Mouse (Mus musculus) embryonic facial prominence, embryonic 10.5 days (tissue): ENCODE measurements at regions not wholly inside any gene's neighbourhood (a gene's known extent, or its start where the extent isn't known, plus 50 kb on each side); places are given as distances from the start of the nearest gene placed in this dataset.
A peak's percentile ranks its signal among the peaks of the same experiment; 100 is the strongest.

Experiments used
- DNase-seq: peaks from one replicate; pipeline ENCODE4 v3.0.0-alpha.2; 2017; ENCODE audit warnings: low spot score
- H3K27ac ChIP-seq: fragments of 300-500 bp; sonication (generic); replicated peaks from 2 replicates; pipeline ENCODE4 v1.5.1; 2016; ENCODE audit warnings: mild to moderate bottlenecking
- H3K27me3 ChIP-seq: fragments of 300-500 bp; sonication (generic); replicated peaks from 2 replicates; pipeline ENCODE4 v1.6.1; 2016; ENCODE audit warnings: low read depth, mild to moderate bottlenecking; ENCODE audit not compliant: poor library complexity, severe bottlenecking
- H3K36me3 ChIP-seq: fragments of 300-500 bp; sonication (generic); replicated peaks from 2 replicates; pipeline ENCODE4 v1.6.1; 2016; ENCODE audit warnings: mild to moderate bottlenecking, moderate library complexity
- H3K4me1 ChIP-seq: fragments of 300-500 bp; sonication (generic); 2 replicates; pipeline ENCODE4 v1.6.1; 2016
- H3K4me3 ChIP-seq: fragments of 300-500 bp; sonication (generic); 2 replicates; pipeline ENCODE4 v1.5.1; 2016; ENCODE audit warnings: mild to moderate bottlenecking, moderate library complexity
- H3K9me3 ChIP-seq: fragments of 300-500 bp; sonication (generic); 2 replicates; pipeline ENCODE4 v1.6.1; 2016; ENCODE audit warnings: mild to moderate bottlenecking
- WGBS: fragments of 180-500 bp; shearing (Covaris S2); methylation state at CpG from one replicate; pipeline ENCODE4 v1.1.7; 2016; 5-methylcytosine and 5-hydroxymethylcytosine counted together

- no peak overlapping the region for H3K27ac ChIP-seq
- WGBS: 20% methylated on average over 5 of the region's 5 CpGs
Observed at GRCm38 (mm10) chrX:21293666-21294065, 118.2 kb upstream of the Gm21876 start.

GRCm38 (mm10) chrX:21295460-21295859, 120.0 kb upstream of the Gm21876 start:
- Histone ChIP-seq H3K27ac (no peak overlapping the region), H3K9me3 (0 out of 2 replicates have a peak, but pooled peaks cover 5% of the 10 kb centered on the region), H3K4me3 (no peak overlapping the region), H3K36me3 (no peaks in the 10 kb centered on the region), H3K4me1 (no peaks in the 10 kb centered on the region), H3K27me3 (no peaks in the 10 kb centered on the region)
- 41% methylated on average over 1 of the region's 1 CpGs for WGBS
- DNase-seq: no peak

More at GRCm38 (mm10) chrX:21293666-21294065, 118.2 kb upstream of the Gm21876 start:
- H3K27me3 ChIP-seq: no peaks in the 10 kb centered on the region
- H3K36me3 ChIP-seq: no peaks in the 10 kb centered on the region
- H3K4me1 ChIP-seq: no peaks in the 10 kb centered on the region
- H3K9me3 ChIP-seq: no peaks in the 10 kb centered on the region
- H3K4me3 ChIP-seq: no peak overlapping the region
- peak; percentile 56 for DNase-seq

GRCm38 (mm10) chrX:21297349-21297748, 121.9 kb upstream of the Gm21876 start:
- no peak for DNase-seq
- Histone ChIP-seq H3K4me1 (no peaks in the 10 kb centered on the region), H3K36me3 (no peaks in the 10 kb centered on the region), H3K27me3 (no peaks in the 10 kb centered on the region), H3K9me3 (peaks cover 11% of the 10 kb centered on the region; the same call in 1 of the 2 replicates), H3K27ac (no peak overlapping the region), H3K4me3 (no peak overlapping the region)
- 79% methylated on average over 6 of the region's 6 CpGs for WGBS

GRCm38 (mm10) chrX:21334499-21335032, 149.8 kb upstream of the Agtr2 start:
- no peaks in the 10 kb centered on the region for H3K9me3 ChIP-seq
- no peaks in the 10 kb centered on the region for H3K27me3 ChIP-seq
- no peak overlapping the region for H3K27ac ChIP-seq
- no peaks in the 10 kb centered on the region for H3K36me3 ChIP-seq
- 24% methylated on average over 13 of the region's 13 CpGs for WGBS
- peak overlapping the region; percentile 50 for H3K4me3 ChIP-seq
- H3K4me1 ChIP-seq: no peaks in the 10 kb centered on the region
- peak; percentile 39 for DNase-seq

GRCm38 (mm10) chrX:21344397-21344796, 139.9 kb upstream of the Agtr2 start:
- WGBS: 56% methylated on average over 1 of the region's 1 CpGs
- no peak for DNase-seq
- Histone ChIP-seq H3K36me3 (no peaks in the 10 kb centered on the region), H3K27me3 (no peaks in the 10 kb centered on the region), H3K27ac (no peak overlapping the region), H3K9me3 (no peaks in the 10 kb centered on the region), H3K4me1 (no peaks in the 10 kb centered on the region), H3K4me3 (no peak overlapping the region)

- DNase-seq: no peak
- H3K36me3 ChIP-seq: no peaks in the 10 kb centered on the region
- no peaks in the 10 kb centered on the region for H3K27me3 ChIP-seq
- WGBS: 30% methylated on average over 4 of the region's 4 CpGs
- no peaks in the 10 kb centered on the region for H3K4me1 ChIP-seq
- no peak overlapping the region for H3K27ac ChIP-seq
- no peaks in the 10 kb centered on the region for H3K9me3 ChIP-seq
- H3K4me3 ChIP-seq: no peak overlapping the region
Observed at GRCm38 (mm10) chrX:21350503-21350902, 133.8 kb upstream of the Agtr2 start.

GRCm38 (mm10) chrX:21352350-21352749, 132.0 kb upstream of the Agtr2 start:
- no peak overlapping the region for H3K27ac ChIP-seq
- no peaks in the 10 kb centered on the region for H3K27me3 ChIP-seq
- H3K4me3 ChIP-seq: no peak overlapping the region
- 53% methylated on average over 3 of the region's 3 CpGs for WGBS
- H3K4me1 ChIP-seq: no peaks in the 10 kb centered on the region
- H3K9me3 ChIP-seq: no peaks in the 10 kb centered on the region
- DNase-seq: no peak
- H3K36me3 ChIP-seq: no peaks in the 10 kb centered on the region

- H3K4me3 ChIP-seq: peak overlapping the region; percentile 57
- H3K4me1 ChIP-seq: no peaks in the 10 kb centered on the region
- no peak overlapping the region for H3K27ac ChIP-seq
- H3K36me3 ChIP-seq: no peaks in the 10 kb centered on the region
- peaks cover 10% of the 10 kb centered on the region; the same call in 1 of the 2 replicates for H3K27me3 ChIP-seq
- 22% methylated on average over 43 of the region's 43 CpGs for WGBS
- peaks cover 5% of the 10 kb centered on the region; the same call in 1 of the 2 replicates for H3K9me3 ChIP-seq
- peak; percentile 66 for DNase-seq
Observed at GRCm38 (mm10) chrX:21360771-21361667, 123.3 kb upstream of the Agtr2 start.

- H3K27me3 ChIP-seq: no peaks in the 10 kb centered on the region
- H3K4me3 ChIP-seq: no peak overlapping the region
- no peaks in the 10 kb centered on the region for H3K36me3 ChIP-seq
- WGBS: 10% methylated on average over 2 of the region's 2 CpGs
- H3K4me1 ChIP-seq: no peaks in the 10 kb centered on the region
- no peak overlapping the region for H3K27ac ChIP-seq
- no peaks in the 10 kb centered on the region for H3K9me3 ChIP-seq
- no peak for DNase-seq
Observed at GRCm38 (mm10) chrX:21385221-21385620, 99.1 kb upstream of the Agtr2 start.

GRCm38 (mm10) chrX:21389992-21390391, 94.4 kb upstream of the Agtr2 start:
- H3K27ac ChIP-seq: no peak overlapping the region
- H3K9me3 ChIP-seq: no peaks in the 10 kb centered on the region
- no peak for DNase-seq
- H3K4me1 ChIP-seq: no peaks in the 10 kb centered on the region
- no peak overlapping the region for H3K4me3 ChIP-seq
- WGBS: 82% methylated on average over 1 of the region's 1 CpGs
- no peaks in the 10 kb centered on the region for H3K27me3 ChIP-seq
- no peaks in the 10 kb centered on the region for H3K36me3 ChIP-seq

- Histone ChIP-seq H3K27ac (no peak overlapping the region), H3K9me3 (no peaks in the 10 kb centered on the region), H3K4me1 (no peaks in the 10 kb centered on the region), H3K27me3 (no peaks in the 10 kb centered on the region), H3K36me3 (no peaks in the 10 kb centered on the region), H3K4me3 (no peak overlapping the region)
- DNase-seq: no peak
- WGBS: 79% methylated on average over 10 of the region's 10 CpGs
Observed at GRCm38 (mm10) chrX:21393212-21393611, 91.1 kb upstream of the Agtr2 start.

- Histone ChIP-seq H3K4me3 (no peak overlapping the region), H3K36me3 (no peaks in the 10 kb centered on the region), H3K27ac (no peak overlapping the region), H3K9me3 (no peaks in the 10 kb centered on the region), H3K27me3 (no peaks in the 10 kb centered on the region), H3K4me1 (no peaks in the 10 kb centered on the region)
- DNase-seq: no peak
- 53% methylated on average over 4 of the region's 4 CpGs for WGBS
Observed at GRCm38 (mm10) chrX:21424797-21425196, 59.5 kb upstream of the Agtr2 start.

GRCm38 (mm10) chrX:21428081-21428480, 56.3 kb upstream of the Agtr2 start:
- DNase-seq: no peak
- 63% methylated on average over 3 of the region's 3 CpGs for WGBS
- H3K27ac ChIP-seq: no peak overlapping the region
- no peaks in the 10 kb centered on the region for H3K27me3 ChIP-seq
- H3K36me3 ChIP-seq: no peaks in the 10 kb centered on the region
- no peaks in the 10 kb centered on the region for H3K9me3 ChIP-seq
- H3K4me3 ChIP-seq: no peak overlapping the region
- H3K4me1 ChIP-seq: no peaks in the 10 kb centered on the region
